Mouse (Mus musculus): ENCODE data around the gene Nol9. TPM values are rescaled to one million over a fixed set of nuclear protein-coding genes. Genes with fewer than 3 reads are reported as not detected.

Gene Nol9
- polyA plus RNA-seq, 1 experiment from 2014 or later = 25.1 TPM

DNA sequence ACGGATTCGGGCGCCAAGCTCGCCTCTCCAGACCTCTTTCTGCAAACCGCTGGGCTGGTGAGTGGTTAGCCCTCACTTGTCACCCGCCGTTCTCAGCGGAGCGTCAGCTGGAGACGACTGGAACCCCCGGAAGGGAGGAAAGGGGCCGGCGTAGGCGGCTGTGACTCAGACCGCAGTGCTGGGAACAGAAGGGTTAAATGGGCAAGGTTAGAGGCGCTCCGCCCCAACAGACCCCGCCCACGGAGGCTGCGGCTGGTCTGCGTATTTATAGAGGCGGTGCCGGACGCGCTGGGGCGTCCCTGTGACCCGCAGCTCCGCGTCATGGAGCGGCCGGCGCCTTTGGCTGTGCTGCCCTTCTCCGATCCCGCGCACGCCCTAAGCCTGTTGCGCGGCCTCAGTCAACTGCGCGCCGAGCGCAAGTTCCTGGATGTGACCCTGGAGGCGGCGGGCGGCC is 30.5 kb upstream of the Nol9 start, which contains the start of gene Klhl21:
Gene Klhl21, plus strand, starts transcription at position 182 of the 454 bp plus-strand sequence.
- Histone ChIP-seq H3K36me3 (ENCODE audit: control insufficient read depth, insufficient read depth, low read length) (peaks cover 8% of the 10 kb centered on the region), H3K9ac (ENCODE audit: low read depth, low read length) (peak within 1 kb of the TSS; percentile 71), H3K27ac (replicated peaks; ENCODE audit: low read depth, low read length) (peak within 1 kb of the TSS; percentile 90), H3K4me2 (ENCODE audit: low read depth, low read length) (peak within 1 kb of the TSS; percentile 99), H3K9me3 (ENCODE audit: control insufficient read depth, low read length) (no peaks in the 10 kb centered on the region), H3K27me3 (replicated peaks; ENCODE audit: control insufficient read depth, insufficient read depth, low read length) (no peaks in the 10 kb centered on the region), H3K4me3 (ENCODE audit: low read depth, low read length) (peak within 1 kb of the TSS; percentile 71), H3K4me1 (ENCODE audit: control insufficient read depth, insufficient read depth, low read length) (peaks cover 23% of the 10 kb centered on the region)
- under 1% methylated on average over 40 of the region's 45 CpGs for WGBS
- DNase-seq (ENCODE audit: low spot score) (peak; percentile 98), ATAC-seq (ENCODE audit: low read depth) (peak; percentile 90)

DNA sequence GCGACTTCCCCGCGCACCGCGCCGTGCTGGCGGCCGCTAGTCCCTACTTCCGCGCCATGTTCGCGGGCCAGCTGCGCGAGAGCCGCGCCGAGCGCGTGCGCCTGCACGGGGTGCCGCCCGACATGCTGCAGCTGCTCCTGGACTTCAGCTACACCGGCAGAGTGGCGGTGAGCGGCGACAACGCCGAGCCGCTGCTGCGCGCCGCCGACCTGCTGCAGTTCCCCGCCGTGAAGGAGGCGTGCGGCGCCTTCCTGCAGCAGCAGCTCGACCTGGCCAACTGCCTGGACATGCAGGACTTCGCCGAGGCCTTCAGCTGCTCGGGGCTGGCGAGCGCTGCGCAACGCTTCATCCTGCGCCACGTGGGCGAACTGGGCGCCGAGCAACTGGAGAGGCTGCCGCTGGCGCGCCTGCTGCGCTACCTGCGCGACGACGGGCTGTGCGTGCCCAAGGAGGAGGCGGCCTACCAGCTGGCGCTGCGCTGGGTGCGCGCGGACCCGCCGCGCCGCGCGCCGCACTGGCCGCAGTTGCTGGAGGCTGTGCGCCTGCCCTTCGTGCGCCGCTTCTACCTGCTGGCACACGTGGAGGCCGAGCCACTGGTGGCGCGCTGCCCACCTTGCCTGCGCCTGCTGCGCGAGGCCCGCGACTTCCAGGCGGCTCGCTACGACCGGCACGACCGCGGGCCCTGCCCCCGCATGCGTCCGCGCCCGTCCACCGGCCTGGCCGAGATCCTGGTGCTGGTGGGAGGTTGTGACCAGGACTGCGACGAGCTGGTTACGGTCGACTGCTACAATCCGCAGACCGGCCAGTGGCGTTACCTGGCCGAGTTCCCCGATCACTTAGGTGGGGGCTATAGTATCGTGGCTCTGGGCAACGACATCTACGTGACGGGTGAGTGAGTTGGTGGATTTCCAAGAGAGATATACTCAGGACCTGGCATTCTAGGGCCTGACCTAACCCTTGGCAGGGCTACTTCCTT is 29.8 kb upstream of the Nol9 start:
- ATAC-seq (ENCODE audit: low read depth) = peak; percentile 76
- DNase-seq (ENCODE audit: low spot score) = peak; percentile 60
- peak overlapping the region; percentile 99 for H3K4me2 ChIP-seq (ENCODE audit: low read depth, low read length)
- no peaks in the 10 kb centered on the region for H3K27me3 ChIP-seq (replicated peaks; ENCODE audit: control insufficient read depth, insufficient read depth, low read length)
- H3K9ac ChIP-seq (ENCODE audit: low read depth, low read length) = peak overlapping the region; percentile 71
- H3K9me3 ChIP-seq (ENCODE audit: control insufficient read depth, low read length) = no peaks in the 10 kb centered on the region
- peaks cover 23% of the 10 kb centered on the region for H3K4me1 ChIP-seq (ENCODE audit: control insufficient read depth, insufficient read depth, low read length)
- peak overlapping the region; percentile 71 for H3K4me3 ChIP-seq (ENCODE audit: low read depth, low read length)
- WGBS = 0% methylated on average over 52 of the region's 115 CpGs
- peak overlapping the region; percentile 90 for H3K27ac ChIP-seq (replicated peaks; ENCODE audit: low read depth, low read length)
- peaks cover 11% of the 10 kb centered on the region for H3K36me3 ChIP-seq (ENCODE audit: control insufficient read depth, insufficient read depth, low read length)

DNA sequence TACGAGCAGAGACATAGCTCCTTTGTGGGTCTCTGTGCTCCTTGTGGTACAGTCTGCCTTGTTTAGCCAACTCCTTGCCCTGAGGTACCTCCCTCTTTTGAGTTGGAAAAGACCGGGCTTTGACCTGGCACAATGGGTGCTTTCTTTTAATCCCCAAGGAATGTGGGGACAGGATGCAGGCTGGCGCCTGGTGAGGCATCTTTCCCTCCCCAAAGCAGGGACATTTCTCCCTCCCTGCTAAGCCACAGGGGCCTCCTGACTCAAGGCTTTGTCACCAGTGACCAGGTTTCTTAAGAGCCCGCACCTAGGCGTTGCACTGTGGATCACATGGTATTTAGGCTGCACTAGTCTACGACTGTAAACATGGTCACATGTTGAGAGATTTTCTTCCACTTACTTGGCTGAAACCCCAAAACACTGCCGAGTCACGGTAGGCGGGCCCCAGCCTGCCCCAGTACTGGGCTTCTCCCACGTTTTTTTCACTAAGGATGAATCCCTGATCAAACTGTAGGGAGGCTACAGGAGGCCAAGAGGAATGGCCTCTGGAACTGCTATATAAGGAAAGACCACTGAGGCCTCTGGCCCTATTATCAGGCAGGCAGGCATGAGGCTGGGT is 28.9 kb upstream of the Nol9 start:
- peaks cover 23% of the 10 kb centered on the region for H3K4me1 ChIP-seq (ENCODE audit: control insufficient read depth, insufficient read depth, low read length)
- ATAC-seq (ENCODE audit: low read depth) (peak; percentile 36), DNase-seq (ENCODE audit: low spot score) (peak; percentile 88)
- peaks cover 20% of the 10 kb centered on the region for H3K36me3 ChIP-seq (ENCODE audit: control insufficient read depth, insufficient read depth, low read length)
- peak overlapping the region; percentile 71 for H3K9ac ChIP-seq (ENCODE audit: low read depth, low read length)
- H3K9me3 ChIP-seq (ENCODE audit: control insufficient read depth, low read length) = no peaks in the 10 kb centered on the region
- H3K4me3 ChIP-seq (ENCODE audit: low read depth, low read length) = peak overlapping the region; percentile 71
- H3K4me2 ChIP-seq (ENCODE audit: low read depth, low read length) = peak overlapping the region; percentile 99
- peak overlapping the region; percentile 90 for H3K27ac ChIP-seq (replicated peaks; ENCODE audit: low read depth, low read length)
- WGBS = 1% methylated on average over 10 of the region's 10 CpGs
- H3K27me3 ChIP-seq (replicated peaks; ENCODE audit: control insufficient read depth, insufficient read depth, low read length) = no peaks in the 10 kb centered on the region

DNA sequence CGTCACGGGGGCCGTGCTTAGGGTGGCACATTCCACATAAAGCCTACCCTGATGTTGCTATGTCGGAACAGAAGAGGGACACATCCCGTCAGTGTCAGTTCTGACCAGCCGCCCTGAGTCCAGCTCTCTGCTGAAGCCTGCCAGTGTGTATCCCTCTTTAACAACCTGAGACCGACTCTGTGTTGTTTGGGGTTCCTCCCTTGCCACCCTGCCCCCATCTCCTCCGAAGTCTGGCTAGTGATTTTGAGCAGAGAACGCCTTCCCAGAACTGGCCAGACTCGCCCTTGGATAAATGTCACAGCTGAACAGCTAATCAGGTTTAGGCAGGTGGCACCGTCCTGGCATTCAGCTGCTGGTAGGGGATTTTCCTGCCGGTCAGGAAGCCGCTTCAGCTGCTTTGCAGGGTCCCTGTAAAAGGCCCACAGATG is 28.4 kb upstream of the Nol9 start:
- Histone ChIP-seq H3K4me2 (ENCODE audit: low read depth, low read length) (peak overlapping the region; percentile 99), H3K36me3 (ENCODE audit: control insufficient read depth, insufficient read depth, low read length) (peaks cover 25% of the 10 kb centered on the region), H3K27ac (replicated peaks; ENCODE audit: low read depth, low read length) (peak overlapping the region; percentile 90), H3K27me3 (replicated peaks; ENCODE audit: control insufficient read depth, insufficient read depth, low read length) (no peaks in the 10 kb centered on the region), H3K9ac (ENCODE audit: low read depth, low read length) (peak overlapping the region; percentile 71), H3K4me1 (ENCODE audit: control insufficient read depth, insufficient read depth, low read length) (peaks cover 23% of the 10 kb centered on the region), H3K9me3 (ENCODE audit: control insufficient read depth, low read length) (no peaks in the 10 kb centered on the region), H3K4me3 (ENCODE audit: low read depth, low read length) (peak overlapping the region; percentile 71)
- 13% methylated on average over 13 of the region's 13 CpGs for WGBS
- ATAC-seq (ENCODE audit: low read depth) (no peak), DNase-seq (ENCODE audit: low spot score) (no peak)

DNA sequence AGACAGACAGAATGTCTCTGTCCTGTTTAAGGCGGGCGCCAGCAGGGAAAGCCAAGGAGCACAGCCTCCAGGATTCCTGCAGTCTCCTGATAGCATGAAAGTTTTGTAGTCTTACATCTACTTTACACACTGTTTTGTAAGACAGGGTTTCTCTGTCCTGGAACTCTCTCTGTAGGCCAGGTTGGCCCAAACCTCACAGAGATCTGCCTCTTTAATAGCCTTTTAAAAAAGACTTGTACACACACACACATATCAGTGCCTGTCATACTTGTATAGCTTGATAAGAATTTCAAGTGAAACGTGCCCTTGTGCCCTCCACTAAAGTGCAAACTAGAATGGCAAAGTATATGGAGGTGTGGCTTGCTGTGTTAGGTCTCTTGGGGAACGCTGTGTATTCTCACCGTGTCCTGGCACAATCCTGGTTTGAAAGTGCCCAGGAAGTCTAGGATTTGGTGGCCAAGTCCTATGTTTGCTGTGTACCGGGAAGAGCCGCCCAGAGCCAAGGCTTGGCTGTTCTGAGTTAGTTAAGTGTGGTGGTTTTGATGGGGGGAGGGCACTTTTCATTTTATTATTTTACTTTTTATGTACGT is 27.9 kb upstream of the Nol9 start:
- H3K9ac ChIP-seq (ENCODE audit: low read depth, low read length) = peak overlapping the region; percentile 71
- H3K9me3 ChIP-seq (ENCODE audit: control insufficient read depth, low read length) = no peaks in the 10 kb centered on the region
- no peak for ATAC-seq (ENCODE audit: low read depth)
- 69% methylated on average over 8 of the region's 8 CpGs for WGBS
- H3K27ac ChIP-seq (replicated peaks; ENCODE audit: low read depth, low read length) = no peak overlapping the region; the same call in 1 of the 2 replicates
- H3K4me3 ChIP-seq (ENCODE audit: low read depth, low read length) = peak overlapping the region; percentile 71
- DNase-seq (ENCODE audit: low spot score) = no peak
- peaks cover 30% of the 10 kb centered on the region for H3K36me3 ChIP-seq (ENCODE audit: control insufficient read depth, insufficient read depth, low read length)
- no peaks in the 10 kb centered on the region for H3K27me3 ChIP-seq (replicated peaks; ENCODE audit: control insufficient read depth, insufficient read depth, low read length)
- peak overlapping the region; percentile 99 for H3K4me2 ChIP-seq (ENCODE audit: low read depth, low read length)
- H3K4me1 ChIP-seq (ENCODE audit: control insufficient read depth, insufficient read depth, low read length) = peaks cover 23% of the 10 kb centered on the region

DNA sequence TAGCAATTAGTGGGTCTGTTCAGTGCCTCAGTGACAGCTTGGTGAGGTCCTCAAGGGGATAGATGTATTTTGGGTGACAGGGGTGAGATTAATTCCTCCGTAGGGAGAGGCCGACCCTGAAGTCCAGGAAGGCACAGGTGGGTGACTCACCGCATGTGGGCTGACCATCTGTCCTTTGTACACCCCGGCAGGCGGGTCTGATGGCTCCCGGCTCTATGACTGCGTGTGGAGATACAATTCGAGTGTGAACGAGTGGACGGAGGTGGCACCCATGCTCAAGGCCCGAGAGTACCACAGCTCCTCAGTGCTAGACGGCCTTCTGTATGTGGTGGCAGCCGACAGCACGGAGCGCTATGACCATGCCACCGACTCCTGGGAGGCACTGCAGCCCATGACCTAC is 27.0 kb upstream of the Nol9 start:
- ATAC-seq (ENCODE audit: low read depth) (no peak), DNase-seq (ENCODE audit: low spot score) (no peak)
- Histone ChIP-seq H3K4me2 (ENCODE audit: low read depth, low read length) (peak overlapping the region; percentile 99; the same call in 1 of the 2 replicates), H3K27me3 (replicated peaks; ENCODE audit: control insufficient read depth, insufficient read depth, low read length) (no peaks in the 10 kb centered on the region), H3K9me3 (ENCODE audit: control insufficient read depth, low read length) (no peaks in the 10 kb centered on the region), H3K27ac (replicated peaks; ENCODE audit: low read depth, low read length) (no peak overlapping the region), H3K4me1 (ENCODE audit: control insufficient read depth, insufficient read depth, low read length) (peaks cover 23% of the 10 kb centered on the region), H3K4me3 (ENCODE audit: low read depth, low read length) (no peak overlapping the region), H3K9ac (ENCODE audit: low read depth, low read length) (no peak overlapping the region), H3K36me3 (ENCODE audit: control insufficient read depth, insufficient read depth, low read length) (peaks cover 35% of the 10 kb centered on the region)
- WGBS = 83% methylated on average over 13 of the region's 16 CpGs

DNA sequence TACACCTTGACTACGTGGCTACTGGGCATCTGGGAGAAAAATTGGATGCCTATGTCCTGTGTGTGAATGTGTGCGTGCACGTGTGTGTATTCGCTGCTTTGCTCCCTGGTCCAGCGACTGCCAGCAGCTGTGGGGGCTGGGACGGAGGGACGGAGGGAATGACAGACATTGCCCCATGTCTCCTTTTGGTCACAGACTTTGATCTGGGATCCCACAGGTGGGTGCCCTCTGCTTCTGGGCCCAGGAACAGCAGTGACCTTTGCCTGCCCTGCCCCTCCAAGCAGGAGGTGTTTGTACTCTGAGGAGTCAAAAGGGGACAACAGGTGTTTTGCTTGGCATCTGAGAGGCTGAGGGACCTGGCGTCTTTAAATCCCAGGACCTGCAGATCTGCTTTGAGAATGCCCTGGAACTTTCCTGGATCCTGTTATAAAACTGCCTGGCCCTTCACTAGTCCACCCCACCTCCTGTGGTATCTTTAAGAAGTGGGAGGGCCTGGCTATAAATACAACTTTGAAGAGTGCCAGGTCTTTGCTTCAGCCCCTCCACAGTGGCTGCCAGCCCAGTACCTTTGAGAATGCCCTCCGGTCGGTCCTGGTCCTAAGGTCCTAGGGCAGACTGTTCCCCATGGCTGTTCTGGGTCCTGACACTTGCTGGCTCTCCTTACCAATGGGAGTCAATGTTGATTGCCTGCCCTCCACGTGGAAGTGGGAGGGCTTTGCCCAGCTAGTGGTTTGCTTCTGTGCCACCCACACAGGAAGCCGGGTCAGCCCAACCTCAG is 25.9 kb upstream of the Nol9 start:
- H3K4me2 ChIP-seq (ENCODE audit: low read depth, low read length) = no peak overlapping the region
- H3K9me3 ChIP-seq (ENCODE audit: control insufficient read depth, low read length) = no peaks in the 10 kb centered on the region
- no peak for ATAC-seq (ENCODE audit: low read depth)
- WGBS = 81% methylated on average over 12 of the region's 12 CpGs
- no peak overlapping the region for H3K4me3 ChIP-seq (ENCODE audit: low read depth, low read length)
- peaks cover 12% of the 10 kb centered on the region for H3K4me1 ChIP-seq (ENCODE audit: control insufficient read depth, insufficient read depth, low read length)
- DNase-seq (ENCODE audit: low spot score) = no peak
- H3K27me3 ChIP-seq (replicated peaks; ENCODE audit: control insufficient read depth, insufficient read depth, low read length) = no peaks in the 10 kb centered on the region
- no peak overlapping the region for H3K27ac ChIP-seq (replicated peaks; ENCODE audit: low read depth, low read length)
- H3K9ac ChIP-seq (ENCODE audit: low read depth, low read length) = no peak overlapping the region
- peaks cover 35% of the 10 kb centered on the region for H3K36me3 ChIP-seq (ENCODE audit: control insufficient read depth, insufficient read depth, low read length)

DNA sequence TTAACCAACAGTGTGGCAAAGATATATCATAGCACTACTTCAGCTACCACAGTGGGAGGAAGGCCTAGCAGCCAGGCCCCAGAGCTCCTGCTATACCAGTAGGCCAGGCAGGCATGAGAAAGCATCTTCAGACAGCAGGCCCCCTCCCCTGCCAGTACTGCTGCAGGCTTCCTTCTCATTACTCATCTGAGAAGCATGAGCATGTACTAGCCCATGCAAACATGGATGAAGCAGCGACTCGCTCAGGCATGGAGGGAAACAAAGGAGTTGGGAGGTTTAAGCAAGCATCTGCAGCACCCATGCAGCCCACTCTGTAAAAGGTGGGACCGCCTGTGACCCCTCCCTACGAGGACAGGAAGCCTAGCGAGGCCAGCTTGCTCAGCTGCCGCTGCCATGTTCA is 20.0 kb upstream of the Nol9 start:
- 86% methylated on average over 6 of the region's 6 CpGs for WGBS
- H3K9me3 ChIP-seq (ENCODE audit: control insufficient read depth, low read length) = no peaks in the 10 kb centered on the region
- H3K4me2 ChIP-seq (ENCODE audit: low read depth, low read length) = no peak overlapping the region
- H3K4me3 ChIP-seq (ENCODE audit: low read depth, low read length) = no peak overlapping the region
- H3K36me3 ChIP-seq (ENCODE audit: control insufficient read depth, insufficient read depth, low read length) = peaks cover 79% of the 10 kb centered on the region
- no peak overlapping the region for H3K27ac ChIP-seq (replicated peaks; ENCODE audit: low read depth, low read length)
- DNase-seq (ENCODE audit: low spot score) (no peak), ATAC-seq (ENCODE audit: low read depth) (no peak)
- H3K27me3 ChIP-seq (replicated peaks; ENCODE audit: control insufficient read depth, insufficient read depth, low read length) = no peaks in the 10 kb centered on the region
- no peaks in the 10 kb centered on the region for H3K4me1 ChIP-seq (ENCODE audit: control insufficient read depth, insufficient read depth, low read length)
- no peak overlapping the region for H3K9ac ChIP-seq (ENCODE audit: low read depth, low read length)
